Mouse (Mus musculus): ENCODE data around the gene 4930535I16Rik.

- TF ChIP-seq CTCF (IDR thresholded peaks at IDR 0.05; ENCODE audit: low read depth) (no peak), EP300 (IDR thresholded peaks at IDR 0.05; ENCODE audit: low read depth) (no peak)
These were observed 14.4 kb downstream of the 4930535I16Rik start for GRCm38 (mm10) chr4:123903432-123903831.
